Mouse (Mus musculus) layer of hippocampus, postnatal 10 days (tissue): ENCODE measurements around the gene Aim2. TPM values are rescaled to one million over a fixed set of nuclear protein-coding genes. Genes with fewer than 3 reads are reported as not detected.
"Not testable (repeated sequence)": the region's sequence is repeated elsewhere in the genome, so short reads cannot be mapped to it uniquely, and the experiment has no call there.

Experiments
- DNase-seq, 2 experiments: peaks; one replicate each; pipeline ENCODE4 v3.0.0; 2021; ENCODE audit warnings: low spot score in 2 of 2
- long read RNA-seq: library from polyadenylated mRNA; stranded (forward); transcript quantifications from one replicate; pipeline ENCODE4 v2.0.0, GENCODE M21; 2023
- total RNA-seq, 2 experiments: library from RNA; stranded (reverse); gene quantifications; 2 replicates each; pipeline ENCODE4 v1.2.3; 2021

Gene Aim2
- total RNA-seq: 1 to 10 TPM; 3.5 to 5.4 TPM
- long read RNA-seq: 0 reads

DNA sequence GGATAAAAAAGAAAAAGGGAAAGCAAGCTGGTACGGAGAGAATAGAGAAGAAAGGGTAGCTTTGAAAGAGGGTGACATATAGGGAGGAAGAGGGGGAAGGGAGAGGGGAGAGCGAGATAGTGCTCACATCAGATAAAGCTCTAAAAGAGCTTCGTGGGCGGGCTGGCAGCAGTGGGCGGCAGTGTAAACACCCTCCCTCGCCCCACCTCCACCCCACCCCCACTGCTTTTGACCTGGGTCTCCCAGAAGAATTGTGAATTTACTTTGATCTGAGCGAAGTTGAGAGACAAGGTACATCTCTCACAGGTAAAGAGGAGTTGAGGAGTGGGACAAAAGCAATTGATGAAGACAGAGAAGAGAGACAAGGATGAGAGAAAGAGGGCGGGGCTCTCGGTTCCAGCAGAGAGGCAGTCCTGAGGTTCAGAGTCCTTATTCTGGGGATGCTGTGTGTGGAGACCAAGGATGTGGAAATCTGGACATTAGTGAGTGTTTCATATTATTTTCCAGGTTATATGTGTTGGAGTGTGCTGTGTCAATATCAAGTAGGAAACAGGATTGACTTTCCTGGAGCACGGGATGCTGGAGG lies at the start of gene Aim2:
TSS of gene Aim2 (plus strand) at position 508 of the 586 bp plus-strand sequence.
- no peak for DNase-seq

DNA sequence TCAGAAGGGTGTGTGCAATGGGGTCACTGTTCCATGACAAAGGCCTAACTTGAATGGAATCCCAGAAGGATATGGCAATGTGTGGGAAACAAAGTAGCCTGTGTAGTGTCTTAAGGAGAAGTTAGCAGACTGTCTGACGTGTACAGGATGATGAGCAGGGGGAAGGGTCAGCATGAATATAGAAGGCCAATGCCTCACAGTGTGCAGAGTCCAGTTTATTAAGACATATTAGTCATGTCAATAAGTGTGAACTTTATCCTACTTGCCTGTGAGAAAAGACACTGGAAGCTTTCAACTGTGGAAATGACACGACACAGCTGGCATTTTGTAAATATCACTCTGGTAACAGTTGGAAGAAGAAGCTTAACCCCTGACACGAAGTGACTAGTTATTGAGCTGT lies 47.9 kb upstream of the Aim2 start:
- DNase-seq: not testable (repeated sequence)

DNA sequence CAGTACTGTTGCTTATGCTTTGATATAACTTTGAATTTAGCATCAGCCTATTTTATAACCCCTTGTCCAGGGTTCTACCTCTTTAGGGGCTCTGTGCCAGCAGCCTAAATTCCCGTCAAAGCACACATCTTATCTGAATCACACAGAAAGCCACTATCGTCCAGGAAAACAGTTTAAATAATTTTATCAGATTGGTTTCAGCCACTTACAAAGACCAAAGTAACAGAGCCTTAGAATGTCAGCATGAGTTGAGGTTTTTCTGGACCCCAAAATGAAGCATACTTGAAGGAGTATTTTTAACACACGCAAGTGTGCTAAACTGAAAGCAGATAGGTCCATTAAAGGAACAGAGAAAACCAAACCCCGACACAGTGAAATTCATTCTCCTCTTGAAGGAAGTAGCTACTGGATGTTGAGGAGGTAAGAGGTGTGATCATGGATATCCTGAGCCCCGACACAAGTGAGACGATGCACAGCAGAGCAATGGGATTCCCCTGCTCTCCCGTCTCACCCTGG lies 37.1 kb upstream of the Aim2 start:
- DNase-seq: not testable (repeated sequence)

DNA sequence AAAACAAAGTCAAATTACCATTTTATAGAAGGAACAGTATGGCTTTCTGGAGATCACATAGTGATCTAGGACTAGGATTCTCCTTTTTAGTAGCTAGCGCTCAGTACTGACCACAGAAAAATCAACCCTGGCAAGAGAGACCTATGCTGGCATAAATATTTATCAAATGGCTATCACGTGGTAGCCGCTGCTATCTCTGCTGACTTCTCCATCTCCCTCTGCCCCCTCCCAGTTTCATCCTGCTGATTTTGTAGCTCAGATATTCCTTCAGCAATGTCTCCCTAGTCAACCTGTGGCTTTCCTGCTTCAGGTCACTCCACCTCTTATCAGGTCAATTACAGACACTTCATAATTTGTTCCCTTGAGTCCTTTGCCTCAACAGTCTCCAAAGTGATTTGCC lies 35.0 kb upstream of the Aim2 start:
- DNase-seq: no peak

DNA sequence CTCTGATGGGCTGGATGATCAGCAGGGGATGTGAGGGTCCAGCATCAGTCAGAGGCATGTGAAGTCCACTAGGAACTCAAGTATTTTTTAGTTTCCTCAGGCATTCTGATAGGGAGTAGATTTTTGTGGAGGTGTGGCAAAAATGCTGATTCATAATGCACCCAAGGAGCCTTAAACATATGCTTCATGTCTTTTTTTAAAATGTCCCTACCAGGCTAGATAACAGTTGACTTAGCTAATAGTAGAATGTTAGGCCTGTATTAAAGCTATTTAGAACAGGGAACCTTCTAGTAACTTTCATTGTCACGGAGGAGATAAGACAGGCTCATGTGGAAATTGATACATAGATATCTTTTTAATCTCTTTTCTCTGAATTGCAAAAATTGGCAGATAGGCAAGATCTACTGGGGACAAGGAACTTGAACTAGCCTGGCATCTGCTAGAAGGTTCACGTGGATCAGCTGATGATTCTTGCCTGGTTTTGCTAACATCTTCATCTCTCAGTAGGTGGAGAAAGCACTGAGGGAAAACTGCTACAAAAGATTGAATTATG lies 32.7 kb upstream of the Aim2 start:
- DNase-seq: no peak

DNA sequence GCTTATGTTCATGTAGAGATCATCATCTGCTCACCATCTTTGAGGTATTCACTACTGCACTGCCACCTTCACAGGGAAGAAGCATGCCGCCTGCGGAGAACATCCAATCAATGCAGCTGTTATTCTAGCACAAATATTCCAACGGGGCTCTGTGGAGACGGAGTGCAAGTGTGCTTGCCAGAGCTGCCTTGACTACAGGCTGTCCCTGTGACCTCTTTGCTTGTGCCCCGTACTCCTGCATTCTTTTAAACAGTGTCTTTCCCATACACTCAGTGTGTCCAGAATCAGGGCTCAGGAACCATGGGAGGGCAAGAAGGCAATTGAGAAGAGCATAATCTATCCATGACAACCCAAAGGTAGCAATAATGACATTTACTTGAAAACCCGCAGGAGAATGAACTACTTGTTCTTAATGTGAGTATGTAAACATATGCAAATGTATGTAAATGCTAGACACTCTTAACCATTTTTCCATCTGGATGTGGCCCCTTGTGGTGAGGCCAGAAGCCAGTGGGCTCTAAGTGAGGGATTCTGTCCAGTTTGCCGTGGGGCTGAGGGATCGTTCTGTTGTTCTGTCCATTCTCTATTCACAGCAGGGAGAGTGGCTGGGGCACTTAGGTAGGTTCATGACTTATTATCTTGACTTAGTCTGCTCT lies 29.0 kb upstream of the Aim2 start:
- no peak for DNase-seq

DNA sequence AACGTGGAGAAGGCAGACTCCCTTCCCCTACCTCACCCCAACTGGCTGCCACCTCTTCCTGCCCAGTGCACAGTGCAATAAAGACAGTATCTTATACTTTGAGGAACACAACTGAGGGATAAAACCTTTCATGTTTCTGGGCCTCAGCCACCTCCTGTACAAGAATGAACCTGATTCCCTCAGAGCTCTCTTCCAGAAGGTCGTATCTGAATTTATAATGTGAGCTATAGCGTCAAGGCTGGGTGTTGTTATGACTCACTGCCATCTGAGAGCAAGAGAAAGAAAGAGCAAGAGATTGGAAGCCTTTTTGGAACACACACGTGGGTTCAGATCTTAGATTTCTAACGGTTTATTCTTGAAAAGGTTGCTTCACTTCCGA lies 28.4 kb upstream of the Aim2 start:
- DNase-seq: no peak

DNA sequence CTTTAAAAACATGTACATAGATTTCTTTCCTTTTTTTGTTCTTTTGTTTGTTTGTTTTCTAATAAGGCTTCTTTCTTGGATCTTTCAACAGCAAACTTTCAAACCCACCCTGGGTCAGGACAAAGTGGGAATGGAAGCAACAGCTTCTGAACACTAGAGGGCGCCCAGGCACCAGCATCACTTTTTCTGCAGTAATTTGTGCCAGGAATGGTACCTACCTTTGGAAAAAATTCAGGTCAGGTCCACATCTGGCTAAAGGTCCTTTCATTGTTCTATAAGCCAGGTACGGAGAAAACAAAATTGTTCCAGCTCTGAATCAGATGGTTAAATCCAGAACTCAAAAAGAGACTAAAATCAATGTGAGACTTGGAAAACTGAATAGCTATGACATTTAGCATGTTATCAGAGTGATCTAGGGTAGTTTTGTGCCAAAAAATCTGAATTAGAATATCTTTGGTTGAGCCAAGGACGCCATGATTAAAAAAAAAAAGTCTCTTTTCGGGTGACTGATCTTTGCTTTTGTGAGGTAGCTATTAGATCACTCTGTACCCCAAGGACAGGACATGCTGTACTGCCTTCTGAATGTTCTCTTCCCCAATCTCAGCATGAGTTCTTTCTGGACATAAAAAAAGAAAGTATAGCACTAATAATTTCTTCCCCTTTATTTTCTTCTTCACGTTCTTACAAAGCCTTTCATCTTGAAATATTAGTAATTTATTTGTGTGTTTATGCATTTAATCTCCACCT lies 26.7 kb upstream of the Aim2 start:
- DNase-seq: peak in 1 of 2 experiments; percentile 69

DNA sequence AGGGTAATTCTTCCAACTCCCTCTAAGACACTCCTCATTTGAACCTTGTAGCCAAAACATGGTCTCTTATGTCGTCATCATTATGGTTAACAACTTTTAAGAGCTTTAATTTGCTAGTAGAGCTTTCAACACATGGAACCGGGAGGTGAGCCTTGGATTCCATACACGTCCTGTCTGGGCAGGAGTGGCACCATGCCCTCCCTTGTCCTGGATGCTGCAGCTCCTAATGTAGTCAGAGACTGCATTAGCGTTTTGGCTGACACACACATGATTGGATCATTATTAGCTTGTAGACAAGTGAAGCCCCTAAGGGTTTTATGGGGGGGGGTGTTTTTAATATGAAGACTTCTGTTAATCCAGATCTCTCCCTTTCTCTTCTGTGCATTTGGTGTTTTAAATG lies 25.7 kb upstream of the Aim2 start:
- no peak for DNase-seq

DNA sequence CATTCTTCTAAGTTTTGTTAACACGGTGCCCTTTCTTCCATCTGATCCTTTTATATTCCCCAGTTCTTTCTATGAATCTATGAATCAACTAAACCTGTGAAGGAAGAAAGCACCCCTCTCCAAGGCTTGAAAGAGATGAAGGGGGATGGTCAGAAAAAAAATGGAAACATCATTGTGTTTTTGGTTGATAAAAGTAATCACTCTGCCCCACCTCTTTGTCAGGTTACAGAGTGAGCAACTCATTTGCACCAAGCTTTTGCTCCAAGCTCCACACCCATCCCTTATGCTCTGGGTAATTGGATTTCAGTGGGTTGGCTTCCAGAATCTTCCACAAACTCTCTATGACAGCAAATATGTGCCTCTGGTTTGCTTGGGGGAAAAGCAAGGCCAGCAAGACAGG lies 25.3 kb upstream of the Aim2 start:
- no peak for DNase-seq

DNA sequence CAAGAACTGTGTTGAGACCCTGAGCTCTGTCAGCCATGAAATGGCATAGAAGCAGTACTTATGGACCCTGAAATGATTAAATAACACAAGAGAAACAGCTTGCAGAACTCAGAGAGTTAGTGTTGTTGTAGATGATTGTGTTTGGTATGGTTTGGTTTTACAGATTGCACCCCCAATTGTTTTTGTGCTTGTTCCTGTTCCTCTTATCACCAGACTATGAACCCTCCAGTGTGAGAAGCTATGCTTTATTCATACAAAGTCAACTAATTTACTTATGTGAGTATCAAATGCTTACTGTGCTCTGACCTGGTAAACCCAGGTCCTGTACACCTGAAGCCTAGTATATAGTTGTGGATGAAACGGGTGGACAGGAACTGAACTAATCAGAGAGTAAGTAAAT lies 24.1 kb upstream of the Aim2 start:
- no peak for DNase-seq

DNA sequence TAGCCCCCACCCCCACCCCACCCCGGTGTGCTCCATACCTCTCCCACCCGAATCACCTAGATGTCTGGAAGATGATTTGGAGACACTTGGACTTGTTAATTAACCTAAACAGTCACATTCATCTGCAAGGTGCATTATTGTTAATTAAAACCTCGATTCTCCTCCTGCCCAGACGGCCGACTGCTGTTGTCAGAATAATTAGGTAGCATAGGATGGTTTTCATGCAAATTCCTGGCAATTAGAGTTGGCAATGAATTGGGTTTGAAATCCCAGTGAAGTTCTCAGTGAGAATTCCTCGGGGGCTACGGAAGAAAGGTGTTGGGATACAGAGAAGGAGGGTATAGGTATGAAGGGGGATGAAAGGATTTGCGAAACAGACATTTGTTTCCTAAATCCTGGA lies 22.2 kb upstream of the Aim2 start:
- DNase-seq: no peak

DNA sequence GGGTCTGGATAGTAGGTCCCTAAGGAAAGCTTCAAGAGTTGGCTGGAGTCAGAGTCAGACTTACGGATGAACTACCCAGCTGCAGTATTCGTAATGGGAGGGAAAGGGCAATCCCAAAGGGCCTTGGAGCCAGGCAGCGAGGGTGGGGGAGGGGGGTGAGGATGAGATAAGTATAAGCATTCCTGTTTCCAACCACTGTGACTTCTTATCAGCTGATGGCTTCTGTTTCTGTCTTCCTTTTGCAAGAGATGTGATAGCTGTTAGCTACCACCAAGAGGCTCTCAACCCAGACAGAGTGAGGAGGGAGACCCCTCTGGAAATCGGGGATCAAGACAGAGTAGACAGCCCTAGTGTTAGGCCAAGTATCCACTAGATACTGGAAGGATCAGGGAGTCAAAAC lies 21.5 kb upstream of the Aim2 start:
- no peak for DNase-seq

DNA sequence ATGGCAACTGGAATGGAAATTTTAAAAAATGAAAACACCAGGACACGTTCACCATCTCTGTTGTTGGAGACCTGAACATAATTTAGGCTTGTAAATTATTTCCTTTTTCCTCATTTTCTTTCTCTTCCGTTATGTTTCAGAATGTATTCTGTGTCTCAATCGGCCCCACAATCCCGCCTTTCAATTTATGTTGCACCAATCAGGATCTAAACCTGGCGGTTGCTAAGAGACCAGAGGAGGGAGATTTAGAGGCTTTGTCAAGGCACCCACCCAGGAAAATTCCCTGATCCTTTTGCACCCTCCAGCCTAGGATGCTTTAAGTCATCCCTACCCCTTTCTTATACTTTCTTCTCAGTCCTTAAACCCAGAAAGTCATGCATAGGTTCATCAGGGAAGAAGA lies 20.9 kb upstream of the Aim2 start:
- DNase-seq: no peak

DNA sequence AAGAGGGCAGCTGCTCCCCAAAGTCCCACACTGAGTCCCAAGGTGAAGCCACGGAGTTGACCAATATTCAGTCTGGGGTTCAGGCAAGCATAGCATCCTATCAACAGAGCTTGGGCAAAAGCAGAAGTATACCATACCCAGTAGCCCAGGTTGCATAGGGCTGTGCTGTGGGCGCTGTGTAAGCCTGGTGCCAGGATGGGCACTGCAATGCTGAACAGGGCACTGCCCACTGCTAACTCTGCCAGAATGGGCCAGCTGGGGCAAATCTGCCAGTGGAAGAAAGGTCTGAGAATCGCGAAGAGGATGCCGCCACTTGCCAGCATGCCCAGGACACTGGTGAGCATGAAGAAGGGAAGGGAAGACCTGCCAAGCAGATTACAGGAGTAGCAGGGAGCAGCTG lies 18.3 kb upstream of the Aim2 start:
- no peak for DNase-seq

DNA sequence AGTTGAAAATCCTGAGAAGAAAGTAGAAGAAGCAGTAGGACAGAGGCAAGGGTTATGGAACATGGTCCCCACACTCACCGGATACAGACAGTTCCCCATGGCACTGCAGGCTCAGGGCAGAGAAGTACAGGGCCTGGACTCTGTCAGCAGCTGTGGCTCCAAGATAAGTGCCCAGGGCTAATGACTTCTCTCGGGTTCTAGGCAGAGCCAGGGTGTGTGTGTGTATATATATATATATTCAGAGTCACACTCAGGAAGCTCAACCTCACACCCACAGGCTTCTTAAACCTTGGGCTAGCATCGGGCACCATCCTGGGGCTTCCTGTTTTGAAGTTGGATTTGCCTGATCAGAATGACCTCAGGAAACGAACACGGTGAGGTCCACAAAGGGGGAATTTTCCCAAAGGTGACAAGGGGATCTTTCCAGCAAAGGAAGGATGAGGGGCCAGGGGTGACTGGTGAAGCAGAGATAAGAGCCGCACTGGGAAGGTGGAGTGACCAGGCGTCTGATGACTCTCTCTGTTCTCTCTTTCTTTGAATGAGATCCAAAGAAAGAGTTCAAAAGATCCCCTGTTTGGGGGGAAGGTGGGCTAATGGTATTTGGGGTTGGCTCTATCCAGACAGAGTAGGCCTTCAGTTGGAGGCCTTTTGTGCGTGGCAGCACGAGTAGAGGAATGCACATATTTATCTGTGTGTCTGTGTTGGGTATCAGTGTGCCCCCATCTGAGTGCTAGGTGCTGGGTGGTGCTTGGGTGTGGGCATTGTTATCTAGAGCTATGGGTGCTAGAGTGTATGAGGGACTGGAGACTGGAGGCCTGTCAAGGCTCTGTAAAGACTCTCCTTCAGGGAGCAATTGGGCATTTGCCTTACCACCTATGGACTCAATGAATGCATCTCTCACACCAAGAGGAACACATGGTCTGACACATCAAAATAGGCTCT lies 17.1 kb upstream of the Aim2 start, which contains the start of gene Ackr1:
TSS of gene Ackr1 (minus strand) at position 439 of the 942 bp plus-strand sequence.
- no peak for DNase-seq

DNA sequence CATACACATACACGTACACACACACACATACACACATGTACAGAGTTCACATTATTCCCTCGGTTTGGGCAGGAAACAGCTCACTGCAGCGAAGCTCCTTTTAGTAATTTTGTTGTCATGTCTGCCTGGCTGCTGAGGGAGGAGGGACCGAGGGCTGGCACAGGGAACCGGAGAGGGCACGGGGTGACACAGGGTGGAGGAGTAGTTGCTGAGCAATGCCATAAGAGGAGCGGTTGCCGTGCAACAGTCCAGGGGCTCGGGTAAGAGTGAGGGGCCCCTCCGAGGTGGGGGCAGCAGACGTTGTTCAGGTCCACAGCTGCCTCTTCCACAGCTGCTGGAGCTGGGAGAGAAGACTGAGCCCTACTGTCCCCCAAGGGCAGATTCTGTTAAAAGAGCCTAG lies 14.8 kb upstream of the Aim2 start:
- no peak for DNase-seq

DNA sequence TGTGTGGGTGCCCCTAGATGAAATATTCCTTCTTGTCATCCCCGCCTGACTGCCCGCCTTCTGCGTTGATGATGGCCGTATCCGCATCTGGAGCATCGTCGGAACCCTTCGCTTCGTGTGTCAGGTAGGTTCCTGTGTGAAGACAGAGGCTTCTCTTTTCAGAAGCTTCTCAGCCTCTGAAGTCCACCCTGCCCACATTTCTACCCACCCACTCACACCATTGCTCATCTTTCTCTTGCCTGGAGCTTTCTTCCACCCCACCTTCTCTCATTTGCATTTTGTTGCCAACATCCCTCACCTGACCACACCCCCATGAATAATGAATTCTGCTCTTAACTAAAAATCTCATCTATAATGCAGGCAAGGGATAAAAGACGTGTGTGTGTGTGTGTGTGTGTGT lies 13.7 kb upstream of the Aim2 start:
- no peak for DNase-seq

DNA sequence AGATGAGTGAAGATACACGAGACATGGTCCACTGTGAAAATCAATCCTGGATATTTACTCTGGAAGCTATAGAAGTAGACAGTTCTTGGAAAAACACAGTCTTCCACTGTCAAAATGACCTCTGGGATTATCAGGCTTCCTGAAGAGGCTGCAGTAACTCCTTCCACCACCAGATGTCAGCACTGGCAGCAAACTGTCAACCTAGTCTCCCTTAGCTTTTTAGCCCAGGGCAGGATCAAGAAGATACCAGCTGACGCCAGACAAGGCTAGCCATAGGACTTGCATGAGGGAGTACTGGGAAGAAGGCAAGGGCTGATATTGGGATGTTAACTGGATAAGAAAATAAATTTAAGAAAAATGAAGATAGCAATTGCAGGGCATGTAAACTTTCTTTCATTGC lies 11.1 kb upstream of the Aim2 start:
- DNase-seq: peak; percentile 75 to 77

DNA sequence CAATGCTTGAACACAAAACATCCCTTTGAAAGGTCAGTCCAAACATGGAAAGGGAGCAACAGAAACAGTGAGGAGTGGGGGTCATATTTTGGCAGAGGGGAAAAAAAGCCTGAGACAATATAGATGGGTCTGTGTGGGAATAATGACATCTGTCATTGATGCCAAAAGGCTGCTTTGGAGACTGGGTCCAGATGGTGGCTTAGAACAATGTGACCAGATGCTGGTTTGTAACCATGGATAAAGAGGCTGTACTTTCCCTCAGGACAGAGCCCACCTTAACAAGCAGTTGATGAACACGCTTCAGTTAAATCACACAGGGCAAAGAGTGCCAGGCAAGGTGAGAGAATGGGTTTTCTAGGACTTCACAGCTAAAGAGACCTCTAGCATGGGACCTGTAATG lies 8.3 kb upstream of the Aim2 start:
- DNase-seq: no peak

DNA sequence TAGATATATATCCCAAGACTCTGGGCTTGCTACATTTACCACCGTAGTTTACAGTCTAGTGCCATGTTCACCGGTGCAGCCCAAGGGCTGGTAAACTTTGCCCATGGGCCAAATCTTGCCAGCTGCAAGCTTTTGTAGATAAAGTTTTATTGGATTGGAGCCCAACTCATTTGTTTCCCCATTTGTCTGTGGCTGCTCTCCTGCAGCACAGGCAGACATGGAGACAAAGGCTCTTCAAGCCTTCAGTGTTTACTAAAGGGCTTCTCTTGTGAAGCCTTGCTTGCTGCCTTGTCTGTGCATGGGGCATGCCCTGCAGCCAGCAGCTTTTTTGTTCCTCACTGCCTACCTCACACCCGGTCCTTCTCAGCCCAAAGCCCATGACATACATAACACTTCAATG lies 6.7 kb upstream of the Aim2 start:
- no peak for DNase-seq
